Mouse (Mus musculus) macrophage (primary cell): Measurements from ENCODE around the gene Cby3. TPM values are rescaled to one million over a fixed set of nuclear protein-coding genes. Genes with fewer than 3 reads are reported as not detected.
"Not testable (repeated sequence)": the region's sequence is repeated elsewhere in the genome, so short reads cannot be mapped to it uniquely, and the experiment has no call there.

Source experiments
- H3K27ac ChIP-seq: fragments of 350-480 bp; formaldehyde crosslinking; 2 replicates; pipeline ENCODE4 v1.9.0; 2021
- H3K36me3 ChIP-seq: fragments of 350-480 bp; formaldehyde crosslinking; 2 replicates; pipeline ENCODE4 v1.9.0; 2021; ENCODE audit errors: inconsistent target
- H3K4me3 ChIP-seq: fragments of 350-480 bp; formaldehyde crosslinking; 2 replicates; pipeline ENCODE4 v1.9.0; 2021; ENCODE audit errors: inconsistent target
- H3K79me2 ChIP-seq: fragments of 350-480 bp; formaldehyde crosslinking; 2 replicates; pipeline ENCODE4 v1.9.0; 2021; ENCODE audit errors: inconsistent target
- WGBS: methylation state at CpG from one replicate; pipeline ENCODE4 v1.1.7; 2026; ENCODE audit warnings: inconsistent platforms; ENCODE audit not compliant: missing documents; 5-methylcytosine and 5-hydroxymethylcytosine counted together
- polyA plus RNA-seq: library from polyadenylated mRNA; stranded (reverse); fragments of 250-400 nt; gene quantifications from 3 replicates; pipeline ENCODE4 v1.2.4, GENCODE M21; 2018; ENCODE audit warnings: inconsistent platforms
- total RNA-seq, 78 experiments: library from RNA; depleted of rRNA; stranded (reverse); fragments of 250-400 nt; gene quantifications; 1 replicate in 9 of 78; 2 replicates in 24 of 78; 3 replicates in 43 of 78; 4 replicates in 2 of 78; pipeline ENCODE4 v1.2.4; 2018; ENCODE audit warnings: inconsistent platforms in 56 of 78

The Cby3 gene
- total RNA-seq (2018; cell fraction: chromatin; rRNA removed), result not detected
- total RNA-seq (2018; cell fraction: cytosol; rRNA removed), result not detected
- not detected for total RNA-seq (2018; cell fraction: nucleus; rRNA removed)
- polyA plus RNA-seq, result not detected in 3 replicates

- H3K27ac ChIP-seq, result peak within 1 kb of the TSS; percentile 3; the same call in 1 of the 2 replicates
- H3K36me3 ChIP-seq, result no peaks in the 10 kb centered on the region
- no peak within 1 kb of the TSS for H3K4me3 ChIP-seq
- H3K79me2 ChIP-seq, result no peaks in the 10 kb centered on the region
These were observed at the start of gene Cby3 for GRCm38 (mm10) chr11:50354162-50354561. TSS of gene Cby3 (plus strand) at chr11:50354462.

GRCm38 (mm10) chr11:50312803-50313202 lies 41.5 kb upstream of the Cby3 start:
- Histone ChIP-seq H3K27ac (no peak overlapping the region), H3K79me2 (peaks cover 100% of the 10 kb centered on the region), H3K4me3 (no peak overlapping the region), H3K36me3 (peaks cover 31% of the 10 kb centered on the region; the same call in 1 of the 2 replicates)
- whole genome bisulfite sequencing, result 92% methylated on average over 2 of the region's 2 CpGs

GRCm38 (mm10) chr11:50319343-50319742 lies 34.9 kb upstream of the Cby3 start:
- 56% methylated on average over 4 of the region's 4 CpGs for WGBS
- H3K4me3 ChIP-seq, H3K36me3 ChIP-seq, H3K27ac ChIP-seq: not testable (repeated sequence)
- H3K79me2 ChIP-seq, result peaks cover 100% of the 10 kb centered on the region

GRCm38 (mm10) chr11:50321239-50321638 lies 33.0 kb upstream of the Cby3 start:
- WGBS, result 90% methylated on average over 6 of the region's 6 CpGs
- Histone ChIP-seq H3K27ac (no peak overlapping the region), H3K4me3 (no peak overlapping the region), H3K79me2 (peaks cover 90% of the 10 kb centered on the region), H3K36me3 (no peaks in the 10 kb centered on the region)

GRCm38 (mm10) chr11:50322345-50322744 lies 31.9 kb upstream of the Cby3 start:
- no peak overlapping the region for H3K4me3 ChIP-seq

GRCm38 (mm10) chr11:50323843-50324242 lies 30.4 kb upstream of the Cby3 start:
- Histone ChIP-seq H3K36me3 (no peaks in the 10 kb centered on the region), H3K79me2 (peaks cover 64% of the 10 kb centered on the region), H3K4me3 (peak overlapping the region; percentile 84), H3K27ac (no peak overlapping the region)
- WGBS, result 17% methylated on average over 1 of the region's 1 CpGs

More at GRCm38 (mm10) chr11:50322345-50322744, 31.9 kb upstream of the Cby3 start:
- no peaks in the 10 kb centered on the region for H3K36me3 ChIP-seq
- no peak overlapping the region for H3K27ac ChIP-seq
- peaks cover 79% of the 10 kb centered on the region for H3K79me2 ChIP-seq

- 1% methylated on average over 34 of the region's 34 CpGs for WGBS
- Histone ChIP-seq H3K79me2 (peaks cover 53% of the 10 kb centered on the region), H3K27ac (peak overlapping the region; percentile 67), H3K4me3 (peak overlapping the region; percentile 84), H3K36me3 (no peaks in the 10 kb centered on the region)
These were observed 29.4 kb upstream of the Cby3 start for GRCm38 (mm10) chr11:50324751-50325471.

- peaks cover 45% of the 10 kb centered on the region for H3K79me2 ChIP-seq
- peak within 1 kb of the TSS; percentile 82 for H3K27ac ChIP-seq
- H3K4me3 ChIP-seq, result peak within 1 kb of the TSS; percentile 84
- 1% methylated on average over 64 of the region's 64 CpGs for WGBS
- no peaks in the 10 kb centered on the region for H3K36me3 ChIP-seq
These were observed 28.6 kb upstream of the Cby3 start, which contains the start of gene Canx for GRCm38 (mm10) chr11:50325496-50326301. TSS of gene Canx (minus strand) at chr11:50325673.

- H3K27ac ChIP-seq, result peak overlapping the region; percentile 82
These were observed 27.8 kb upstream of the Cby3 start for GRCm38 (mm10) chr11:50326302-50326966.

GRCm38 (mm10) chr11:50328075-50328625 lies 26.1 kb upstream of the Cby3 start:
- Histone ChIP-seq H3K4me3 (no peak overlapping the region), H3K36me3 (no peaks in the 10 kb centered on the region), H3K79me2 (peaks cover 21% of the 10 kb centered on the region), H3K27ac (no peak overlapping the region)
- WGBS, result 55% methylated on average over 3 of the region's 3 CpGs

More at GRCm38 (mm10) chr11:50326302-50326966, 27.8 kb upstream of the Cby3 start:
- no peaks in the 10 kb centered on the region for H3K36me3 ChIP-seq
- WGBS, result 2% methylated on average over 7 of the region's 7 CpGs
- H3K79me2 ChIP-seq, result peaks cover 38% of the 10 kb centered on the region
- H3K4me3 ChIP-seq, result peak overlapping the region; percentile 70

- 100% methylated on average over 1 of the region's 1 CpGs for WGBS
- Histone ChIP-seq H3K27ac (no peak overlapping the region), H3K4me3 (no peak overlapping the region), H3K79me2 (peaks cover 9% of the 10 kb centered on the region), H3K36me3 (no peaks in the 10 kb centered on the region)
These were observed 24.9 kb upstream of the Cby3 start for GRCm38 (mm10) chr11:50329378-50329777.

GRCm38 (mm10) chr11:50333181-50333580 lies 21.1 kb upstream of the Cby3 start:
- Histone ChIP-seq H3K4me3 (no peak overlapping the region), H3K27ac (no peak overlapping the region), H3K79me2 (no peaks in the 10 kb centered on the region), H3K36me3 (no peaks in the 10 kb centered on the region)
- WGBS, result 97% methylated on average over 3 of the region's 3 CpGs

- WGBS, result 86% methylated on average over 1 of the region's 1 CpGs
- Histone ChIP-seq H3K27ac (no peak overlapping the region), H3K36me3 (no peaks in the 10 kb centered on the region), H3K4me3 (no peak overlapping the region), H3K79me2 (no peaks in the 10 kb centered on the region)
These were observed 18.1 kb upstream of the Cby3 start for GRCm38 (mm10) chr11:50336126-50336525.

GRCm38 (mm10) chr11:50336891-50337290 lies 17.4 kb upstream of the Cby3 start:
- H3K27ac ChIP-seq, result no peak overlapping the region
- no peaks in the 10 kb centered on the region for H3K36me3 ChIP-seq
- no peak overlapping the region for H3K4me3 ChIP-seq
- no peaks in the 10 kb centered on the region for H3K79me2 ChIP-seq
- WGBS, result 79% methylated on average over 4 of the region's 4 CpGs
